Mouse (Mus musculus) c-Kit-positive CD71-negative TER-119-negative erythroid progenitor cells, embryonic 14.5 days (primary cell): ENCODE results near the gene 1700020N01Rik.

Source experiments
- DNase-seq: peaks from one replicate; pipeline ENCODE4 v3.0.0-alpha.2; 2013; ENCODE audit warnings: low read depth

1700020N01Rik gene

GRCm38 (mm10) chr10:21592896-21593380 lies at the start of gene 1700020N01Rik:
TSS of gene 1700020N01Rik (plus strand) at chr10:21593145.
- DNase-seq: no peak

- no peak for DNase-seq
Measured at GRCm38 (mm10) chr10:21543576-21544278, 49.2 kb upstream of the 1700020N01Rik start.

- DNase-seq: no peak
Measured at GRCm38 (mm10) chr10:21544721-21545120, 48.2 kb upstream of the 1700020N01Rik start.

GRCm38 (mm10) chr10:21545446-21545845 lies 47.5 kb upstream of the 1700020N01Rik start:
- DNase-seq: no peak

- DNase-seq: no peak
Measured at GRCm38 (mm10) chr10:21548871-21549505, 44.0 kb upstream of the 1700020N01Rik start.

- no peak for DNase-seq
Measured at GRCm38 (mm10) chr10:21552967-21553682, 39.8 kb upstream of the 1700020N01Rik start.

- no peak for DNase-seq
Measured at GRCm38 (mm10) chr10:21553683-21554035, 39.3 kb upstream of the 1700020N01Rik start.

- no peak for DNase-seq
Measured at GRCm38 (mm10) chr10:21554896-21555580, 37.9 kb upstream of the 1700020N01Rik start.

GRCm38 (mm10) chr10:21559769-21560168 lies 33.2 kb upstream of the 1700020N01Rik start:
- DNase-seq: peak; percentile 14

- DNase-seq: no peak
Measured at GRCm38 (mm10) chr10:21561181-21561580, 31.8 kb upstream of the 1700020N01Rik start.

- DNase-seq: no peak
Measured at GRCm38 (mm10) chr10:21563446-21563845, 29.5 kb upstream of the 1700020N01Rik start.

- DNase-seq: no peak
Measured at GRCm38 (mm10) chr10:21564189-21564588, 28.8 kb upstream of the 1700020N01Rik start.

GRCm38 (mm10) chr10:21566074-21566473 lies 26.9 kb upstream of the 1700020N01Rik start:
- no peak for DNase-seq

- DNase-seq: no peak
Measured at GRCm38 (mm10) chr10:21571615-21572014, 21.3 kb upstream of the 1700020N01Rik start.

- DNase-seq: no peak
Measured at GRCm38 (mm10) chr10:21573713-21574112, 19.2 kb upstream of the 1700020N01Rik start.

GRCm38 (mm10) chr10:21575806-21576378 lies 17.1 kb upstream of the 1700020N01Rik start:
- no peak for DNase-seq

- DNase-seq: no peak
Measured at GRCm38 (mm10) chr10:21577798-21578197, 15.1 kb upstream of the 1700020N01Rik start.

- no peak for DNase-seq
Measured at GRCm38 (mm10) chr10:21581546-21581945, 11.4 kb upstream of the 1700020N01Rik start.

GRCm38 (mm10) chr10:21587041-21587440 lies 5.9 kb upstream of the 1700020N01Rik start:
- DNase-seq: no peak

- no peak for DNase-seq
Measured at GRCm38 (mm10) chr10:21588007-21588852, 4.7 kb upstream of the 1700020N01Rik start.

- peak; percentile 28 for DNase-seq
Measured at GRCm38 (mm10) chr10:21600931-21601330, 8.0 kb downstream of the 1700020N01Rik start.
